In genomic region chr10:96232889-96233288, GRCm38 (mm10) we compare ENCODE assay signal across 31 mouse cellular contexts.
DNase-seq lines count a peak whose midpoint lies in the region; ATAC-seq and TF ChIP-seq lines count a peak whose summit lies in the region.
"Had no signal": no experiment of that assay in that cellular context is flagged by ENCODE, and none has a peak within 500 bp of the region (broad histone marks: within the 10 kb centered on the region; RNA-seq: fewer than 3 reads in every experiment).

No protein-coding gene starts in this region.

- no peaks in the 10 kb centered on the region for H3K27me3 ChIP-seq in stomach, embryonic 15.5 days (replicated peaks)
- H3K27me3 ChIP-seq in stomach, postnatal 0 days (ENCODE audit: control insufficient read depth, insufficient read depth, low read length) = no peaks in the 10 kb centered on the region
- H3K27me3 ChIP-seq in hindbrain, embryonic 13.5 days = no peaks in the 10 kb centered on the region
- H3K27me3 ChIP-seq in forebrain, embryonic 15.5 days = no peaks in the 10 kb centered on the region
- H3K27me3 ChIP-seq: CH12.LX; forebrain, embryonic 13.5 days; heart, embryonic 13.5 days; limb, embryonic 15.5 days; lung, embryonic 15.5 days; midbrain, embryonic 15.5 days; neural tube, embryonic 15.5 days had no signal

- H3K9ac ChIP-seq in stomach, embryonic 15.5 days = no peak overlapping the region
- H3K9ac ChIP-seq in stomach, postnatal 0 days (ENCODE audit: low read length) = no peak overlapping the region
- H3K9ac ChIP-seq in hindbrain, embryonic 13.5 days = no peak overlapping the region
- no peak overlapping the region for H3K9ac ChIP-seq in forebrain, embryonic 15.5 days (replicated peaks)
- H3K9ac ChIP-seq: forebrain, embryonic 13.5 days; heart, embryonic 13.5 days; limb, embryonic 15.5 days; lung, embryonic 15.5 days; midbrain, embryonic 15.5 days; neural tube, embryonic 15.5 days had no signal

- WGBS in stomach, embryonic 15.5 days = 42% methylated on average over 1 of the region's 1 CpGs
- 42% methylated on average over 1 of the region's 1 CpGs for WGBS in stomach, postnatal 0 days
- 70% methylated on average over 1 of the region's 1 CpGs for WGBS in hindbrain, embryonic 13.5 days
- 38% methylated on average over 1 of the region's 1 CpGs for WGBS in forebrain, embryonic 15.5 days

- H3K27ac ChIP-seq in stomach, embryonic 15.5 days = no peak overlapping the region
- no peak overlapping the region for H3K27ac ChIP-seq in stomach, postnatal 0 days (replicated peaks)
- H3K27ac ChIP-seq in hindbrain, embryonic 13.5 days = no peak overlapping the region
- H3K27ac ChIP-seq in forebrain, embryonic 15.5 days (replicated peaks) = no peak overlapping the region
- H3K27ac ChIP-seq: forebrain, embryonic 13.5 days; heart, adult 2 months; heart, embryonic 13.5 days; kidney, postnatal 0 days; limb, embryonic 10.5 days; limb, embryonic 15.5 days; lung, embryonic 15.5 days; midbrain, embryonic 10.5 days; midbrain, embryonic 15.5 days; neural tube, embryonic 15.5 days had no signal

- peak; percentile 31; the same call in 1 of the 2 replicates for ATAC-seq in cerebellum, adult (ENCODE audit: insufficient number of reproducible peaks, low FRiP score, low TSS enrichment)
- peak; percentile 60; the same call in 1 of the 2 replicates for ATAC-seq in stomach, embryonic 15.5 days (ENCODE audit: insufficient read depth, low FRiP score, low read depth)
- no peak for ATAC-seq in stomach, postnatal 0 days (ENCODE audit: low FRiP score, low TSS enrichment)
- no peak for ATAC-seq in hindbrain, embryonic 13.5 days (ENCODE audit: low FRiP score)
- no peak for ATAC-seq in forebrain, embryonic 15.5 days (replicated peaks)
- ATAC-seq: activated CD4-positive, CD25-positive, alpha-beta regulatory T cell, adult 4 months; forebrain, embryonic 13.5 days; hindbrain, embryonic 16.5 days; midbrain, embryonic 15.5 days had no signal

- no peak for TF ChIP-seq EP300 in stomach, postnatal 0 days (optimal IDR thresholded peaks at IDR 0.05)

- H3K4me2 ChIP-seq in stomach, embryonic 15.5 days = no peak overlapping the region
- H3K4me2 ChIP-seq in stomach, postnatal 0 days (replicated peaks; ENCODE audit: low read depth) = no peak overlapping the region
- H3K4me2 ChIP-seq in hindbrain, embryonic 13.5 days = no peak overlapping the region
- H3K4me2 ChIP-seq in forebrain, embryonic 15.5 days (replicated peaks) = no peak overlapping the region
- H3K4me2 ChIP-seq: forebrain, embryonic 13.5 days; heart, embryonic 13.5 days; limb, embryonic 15.5 days; lung, embryonic 15.5 days; midbrain, embryonic 15.5 days; neural tube, embryonic 15.5 days had no signal

- 0 out of 2 replicates have a peak, but pooled peaks cover 4% of the 10 kb centered on the region for H3K4me1 ChIP-seq in stomach, embryonic 15.5 days
- no peaks in the 10 kb centered on the region for H3K4me1 ChIP-seq in stomach, postnatal 0 days (replicated peaks; ENCODE audit: control insufficient read depth, insufficient read depth)
- peaks cover 5% of the 10 kb centered on the region for H3K4me1 ChIP-seq in hindbrain, embryonic 13.5 days (replicated peaks)
- no peaks in the 10 kb centered on the region for H3K4me1 ChIP-seq in forebrain, embryonic 15.5 days
- H3K4me1 ChIP-seq: forebrain, embryonic 13.5 days; lung, embryonic 15.5 days; midbrain, embryonic 15.5 days; neural tube, embryonic 15.5 days had no signal

- no peak overlapping the region for H3K4me3 ChIP-seq in stomach, embryonic 15.5 days (replicated peaks)
- H3K4me3 ChIP-seq in stomach, postnatal 0 days (ENCODE audit: low read depth, low read length) = no peak overlapping the region
- no peak overlapping the region for H3K4me3 ChIP-seq in hindbrain, embryonic 13.5 days
- no peak overlapping the region for H3K4me3 ChIP-seq in forebrain, embryonic 15.5 days
- H3K4me3 ChIP-seq: forebrain, embryonic 13.5 days; heart, adult 2 months; heart, embryonic 13.5 days; limb, embryonic 10.5 days; limb, embryonic 15.5 days; lung, embryonic 15.5 days; midbrain, embryonic 10.5 days; midbrain, embryonic 15.5 days; neural tube, embryonic 15.5 days had no signal

- no peaks in the 10 kb centered on the region for H3K9me3 ChIP-seq in stomach, embryonic 15.5 days
- H3K9me3 ChIP-seq in stomach, postnatal 0 days (ENCODE audit: control insufficient read depth, low read length) = no peaks in the 10 kb centered on the region
- H3K9me3 ChIP-seq in hindbrain, embryonic 13.5 days = no peaks in the 10 kb centered on the region
- H3K9me3 ChIP-seq in forebrain, embryonic 15.5 days = no peaks in the 10 kb centered on the region
- H3K9me3 ChIP-seq: forebrain, embryonic 13.5 days; heart, embryonic 13.5 days; limb, embryonic 10.5 days; limb, embryonic 15.5 days; lung, embryonic 15.5 days; midbrain, embryonic 10.5 days; midbrain, embryonic 15.5 days; neural tube, embryonic 15.5 days had no signal

- no peak for DNase-seq in cerebellum, postnatal 4 days (ENCODE audit: low spot score in 2 of 2)
- DNase-seq in kidney, adult 9 months = peak; percentile 45
- DNase-seq in kidney, adult 18-20 months = no peak
- DNase-seq in stomach, postnatal 0 days (ENCODE audit: low spot score) = no peak
- DNase-seq: adrenal gland, adult 2 months; adrenal gland, postnatal 36 days; cerebellum, adult 2 months; cerebellum, postnatal 14 days; heart, adult 2 months; heart, postnatal 10 days; layer of hippocampus, adult 9-11 months; retina, postnatal 1 day; right cerebral cortex, postnatal 14 days; thymus, adult 18-20 months; thymus, postnatal 25 days had no signal

- no peaks in the 10 kb centered on the region for H3K36me3 ChIP-seq in stomach, embryonic 15.5 days
- H3K36me3 ChIP-seq in stomach, postnatal 0 days (ENCODE audit: control insufficient read depth, insufficient read depth, low read length) = no peaks in the 10 kb centered on the region
- no peaks in the 10 kb centered on the region for H3K36me3 ChIP-seq in hindbrain, embryonic 13.5 days
- H3K36me3 ChIP-seq in forebrain, embryonic 15.5 days = no peaks in the 10 kb centered on the region
- H3K36me3 ChIP-seq: heart, embryonic 13.5 days; limb, embryonic 10.5 days; limb, embryonic 15.5 days; lung, embryonic 15.5 days; midbrain, embryonic 10.5 days; midbrain, embryonic 15.5 days; neural tube, embryonic 15.5 days had no signal

- TF ChIP-seq CTCF in stomach, postnatal 0 days (IDR thresholded peaks at IDR 0.05; ENCODE audit: low read depth) = no peak

Comparison
In these comparisons a context has a peak if more than half of its experiments do, and no peak if none do; other contexts are left out.
1. ATAC-seq: peak in cerebellum, adult (single experiment) and stomach, embryonic 15.5 days (single experiment); none in stomach, postnatal 0 days (single experiment), hindbrain, embryonic 13.5 days (single experiment) and forebrain, embryonic 15.5 days (single experiment).